Mouse (Mus musculus) frontal cortex, adult (tissue): ENCODE results near the gene Ttll9.

ENCODE experiments used
- ATAC-seq: cut with Nextera tagmentation; 2 replicates; pipeline ENCODE4 v1.9.2; 2017; ENCODE audit warnings: mild to moderate bottlenecking, moderate library complexity, mixed read lengths; ENCODE audit not compliant: low TSS enrichment

The Ttll9 gene

GRCm38 (mm10) chr2:153013724-153014515 is 51.6 kb downstream of the Ttll9 start:
- ATAC-seq, result peak; percentile 38

DNA sequence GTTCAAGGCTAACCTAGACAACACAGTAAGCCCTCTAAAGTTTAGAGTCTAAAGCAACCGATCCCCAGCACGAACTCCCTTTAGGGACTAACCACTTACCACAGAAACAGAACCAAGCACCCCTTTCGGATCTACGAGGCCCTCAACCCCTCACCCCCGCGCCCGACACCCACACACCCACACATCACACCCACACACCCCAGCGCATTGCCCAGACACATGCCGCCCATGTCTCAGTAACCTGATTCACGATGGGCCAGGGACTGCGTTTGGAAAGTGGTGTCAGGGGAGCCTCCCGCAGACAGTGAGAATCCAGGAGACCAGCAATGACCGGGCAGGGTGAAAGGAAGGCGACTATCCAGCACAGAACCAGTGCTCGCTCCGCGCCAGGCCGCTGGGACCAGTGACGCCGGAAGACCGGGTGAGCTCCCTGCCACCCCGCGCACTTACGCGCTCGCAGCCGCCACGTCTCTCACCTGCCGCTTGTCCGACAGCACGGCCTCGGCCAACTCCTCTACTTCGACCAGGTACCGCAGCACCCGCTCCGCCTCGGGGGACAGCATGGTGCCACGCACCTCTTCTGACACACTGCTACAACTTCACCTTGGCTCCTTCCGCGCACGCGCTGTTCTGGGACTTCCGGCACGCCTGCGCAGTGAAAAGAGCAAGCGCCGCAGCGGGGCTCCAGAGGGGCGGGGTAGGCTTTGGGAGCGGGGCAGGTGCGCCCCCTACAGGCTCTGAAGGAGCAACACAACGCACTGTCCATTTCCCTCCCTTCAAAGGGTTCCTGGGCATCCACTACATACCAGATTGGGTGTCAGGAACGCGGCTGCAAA is 52.7 kb downstream of the Ttll9 start, which contains the start of gene Pdrg1:
TSS of gene Pdrg1 (minus strand) at position 670 of the 836 bp plus-strand sequence.
- ATAC-seq, result peak; percentile 97

DNA sequence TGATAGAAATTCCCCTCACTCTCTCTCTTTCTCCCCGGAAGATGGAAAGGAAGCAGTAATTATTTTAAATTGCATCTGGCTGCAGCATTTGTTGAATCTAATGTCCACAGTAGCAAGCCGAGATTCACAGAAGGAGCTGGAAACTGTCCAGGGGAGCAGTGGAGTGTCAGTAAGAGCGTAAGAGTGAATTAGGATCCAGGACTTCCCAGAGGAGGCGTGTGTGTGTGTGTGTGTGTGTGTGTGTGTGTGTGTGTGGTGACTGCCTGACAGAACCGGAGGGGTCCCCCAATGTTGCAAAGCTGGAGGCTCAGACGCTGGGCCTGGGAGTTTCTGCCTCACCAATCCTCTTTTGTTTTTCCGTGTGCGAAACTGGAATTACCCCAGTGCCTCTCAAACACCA is 53.5 kb downstream of the Ttll9 start:
- ATAC-seq, result no peak

DNA sequence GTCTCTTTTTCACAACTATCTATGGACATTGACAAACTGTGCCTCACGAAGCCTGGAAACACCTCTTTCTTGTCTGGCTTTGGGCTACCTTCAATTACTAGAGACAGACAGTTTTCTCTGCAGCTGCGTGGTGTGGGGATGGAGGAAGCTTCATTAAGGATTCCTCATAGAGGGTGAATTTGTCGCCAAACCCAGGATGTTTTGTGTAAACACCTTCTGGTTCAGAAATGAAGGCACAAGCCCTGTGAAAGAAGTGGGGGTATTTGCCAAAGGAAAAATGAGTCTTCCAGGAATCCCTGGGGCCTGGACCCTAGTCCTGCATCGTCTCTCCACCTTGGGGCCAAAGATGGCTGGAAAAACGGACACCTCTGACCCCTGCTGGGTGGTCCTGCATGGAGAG is 54.5 kb downstream of the Ttll9 start:
- no peak for ATAC-seq

GRCm38 (mm10) chr2:153019355-153019754 is 57.1 kb downstream of the Ttll9 start:
- no peak for ATAC-seq

GRCm38 (mm10) chr2:153021163-153021562 is 58.9 kb downstream of the Ttll9 start:
- no peak for ATAC-seq

DNA sequence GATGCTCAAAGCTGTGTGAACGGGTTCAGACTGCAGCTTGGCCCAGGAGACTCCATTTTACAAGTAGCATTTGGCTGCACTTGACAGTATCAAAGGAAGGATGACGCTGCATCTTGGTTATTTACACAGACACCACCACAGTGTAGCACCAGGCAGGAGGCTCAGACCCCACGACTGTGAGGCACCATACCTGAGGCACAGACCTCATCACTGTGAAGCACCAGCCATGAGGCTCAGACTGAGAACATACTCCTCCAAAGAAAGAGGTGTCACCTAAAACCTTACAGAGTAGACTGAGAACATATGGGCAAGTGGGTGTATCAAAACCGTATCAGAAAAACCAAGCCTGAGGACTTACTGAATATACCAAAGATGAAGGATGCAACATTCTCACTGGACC is 60.6 kb downstream of the Ttll9 start:
- peak; percentile 95 for ATAC-seq

- ATAC-seq, result no peak
Observed at GRCm38 (mm10) chr2:153026052-153026451, 63.8 kb downstream of the Ttll9 start.

DNA sequence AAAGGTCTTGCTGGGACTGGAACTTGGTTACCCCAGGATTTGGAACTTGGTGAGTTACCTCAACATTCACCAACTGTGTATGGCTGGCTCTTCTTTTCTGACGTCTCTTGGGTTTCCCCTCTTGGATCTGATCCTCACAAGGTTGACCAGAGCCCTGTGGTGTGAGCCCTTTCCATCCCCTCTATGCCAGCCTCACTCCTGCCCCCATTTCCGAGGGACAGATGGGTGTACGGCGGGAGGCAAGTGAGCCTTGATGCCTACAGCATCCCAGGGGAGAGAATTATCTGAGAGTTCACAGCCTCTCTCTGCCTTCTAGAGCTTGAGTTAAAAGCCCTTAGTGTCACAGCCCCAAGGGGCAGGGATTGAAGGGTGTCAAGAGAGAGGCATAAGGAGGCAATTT is 65.2 kb downstream of the Ttll9 start:
- ATAC-seq, result no peak

DNA sequence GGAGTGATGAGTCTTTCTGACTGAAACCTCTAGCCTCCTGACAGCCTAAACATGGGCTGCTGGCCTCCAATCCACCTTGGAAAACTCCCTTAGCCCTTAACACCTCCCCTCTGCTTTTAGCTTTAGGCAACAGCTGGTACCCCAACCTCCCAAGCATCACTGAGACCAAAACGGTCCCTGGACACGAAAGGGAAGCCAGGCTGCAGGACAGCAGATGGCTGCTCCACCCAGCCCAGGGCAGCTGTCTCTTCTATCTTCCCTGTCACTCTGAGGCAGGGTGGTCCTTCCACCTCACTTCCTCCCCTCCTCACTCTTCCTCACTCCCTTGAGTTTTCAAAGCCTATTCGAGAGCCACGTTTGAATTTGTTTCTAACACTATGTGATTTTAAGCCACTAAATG is 68.1 kb downstream of the Ttll9 start:
- no peak for ATAC-seq

DNA sequence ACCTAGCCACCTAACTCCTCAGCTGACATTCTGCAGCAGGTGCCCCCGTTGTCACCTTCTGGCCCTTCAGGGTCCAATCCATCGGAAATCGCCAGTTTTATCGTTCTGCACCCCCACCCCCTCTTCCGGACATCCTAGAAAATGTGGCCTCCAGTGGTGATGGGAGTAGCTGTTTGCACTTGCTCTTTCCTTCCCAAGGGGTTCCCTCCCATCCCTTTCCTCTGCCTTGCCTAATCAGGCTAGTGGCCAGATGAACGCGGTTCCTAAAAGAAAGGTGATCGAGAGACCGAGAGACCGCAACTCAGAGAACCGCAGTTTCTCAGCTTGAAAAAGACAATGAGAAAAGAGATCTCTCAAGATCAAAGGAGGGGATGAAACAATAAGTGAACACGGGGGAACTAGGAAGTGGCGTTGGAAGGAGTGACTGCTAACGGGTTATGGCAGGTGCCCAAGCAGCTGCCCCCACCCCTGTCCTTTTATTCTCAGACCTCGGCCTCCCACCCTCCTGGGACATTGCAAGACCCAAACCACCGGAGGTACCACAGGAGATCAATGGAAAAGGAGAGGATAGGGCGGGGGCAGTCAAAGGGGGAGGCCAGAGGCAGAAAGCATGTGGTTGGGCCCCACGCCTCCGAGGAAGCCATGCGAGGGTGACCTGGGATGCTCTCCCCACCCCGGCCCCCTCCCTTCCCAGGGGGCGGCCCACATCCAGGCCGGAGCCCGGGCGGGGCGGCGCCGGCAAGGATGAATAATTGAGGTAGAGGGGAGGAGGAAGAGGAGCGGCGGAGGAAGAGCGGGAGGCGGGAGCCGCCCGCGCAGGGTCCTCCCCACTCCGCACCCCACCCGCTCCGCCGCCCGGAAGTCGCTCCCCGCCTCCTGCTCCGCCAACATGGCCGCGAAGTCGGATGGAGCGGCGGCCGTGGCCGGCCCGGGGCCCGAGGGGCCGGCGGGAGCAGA is 69.1 kb downstream of the Ttll9 start, which contains the start of gene Xkr7:
TSS of gene Xkr7 (plus strand) at position 727 of the 957 bp plus-strand sequence.
- 0 out of 2 replicates have a peak, but pooled peaks have one; percentile 34 for ATAC-seq

GRCm38 (mm10) chr2:153032083-153032842 is 70.0 kb downstream of the Ttll9 start:
- no peak for ATAC-seq

- 0 out of 2 replicates have a peak, but pooled peaks have one; percentile 7 for ATAC-seq
Observed at GRCm38 (mm10) chr2:153032973-153033372, 70.7 kb downstream of the Ttll9 start.

- ATAC-seq, result no peak
Observed at GRCm38 (mm10) chr2:153033545-153034230, 71.4 kb downstream of the Ttll9 start.

GRCm38 (mm10) chr2:153036690-153037089 is 74.4 kb downstream of the Ttll9 start:
- no peak for ATAC-seq

DNA sequence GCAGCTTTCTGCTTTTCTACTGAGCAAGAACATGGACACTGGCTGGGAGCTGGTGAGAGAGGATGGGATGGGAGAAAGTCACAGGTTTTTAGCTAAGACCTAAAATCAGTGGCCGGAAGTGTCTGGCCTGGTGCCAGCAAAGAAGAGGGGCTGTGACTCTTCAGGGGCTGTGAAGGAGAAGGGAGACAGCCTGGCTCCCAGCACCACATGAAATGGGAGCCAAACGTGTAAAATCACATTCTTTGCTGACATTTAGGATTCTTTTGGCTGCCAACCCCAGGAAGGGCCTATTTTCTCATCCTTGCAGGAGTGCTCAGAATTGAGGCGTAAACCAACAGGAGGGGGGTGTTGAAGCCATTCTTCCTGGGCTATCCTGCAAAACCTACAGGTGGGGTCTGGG is 81.6 kb downstream of the Ttll9 start:
- ATAC-seq, result 0 out of 2 replicates have a peak, but pooled peaks have one; percentile 25

- ATAC-seq, result peak; percentile 56
Observed at GRCm38 (mm10) chr2:153045884-153046299, 83.6 kb downstream of the Ttll9 start.

- ATAC-seq, result peak; percentile 53
Observed at GRCm38 (mm10) chr2:153047828-153048465, 85.7 kb downstream of the Ttll9 start.

- peak; percentile 28; the same call in 1 of the 2 replicates for ATAC-seq
Observed at GRCm38 (mm10) chr2:153049288-153049996, 87.2 kb downstream of the Ttll9 start.
